ENCODE assay signal across 23 mouse cellular contexts in genomic region chr3:34168087-34168486, GRCm38 (mm10).
"Had no signal": no experiment of that assay in that cellular context is flagged by ENCODE, and none has a peak within 500 bp of the region (broad histone marks: within the 10 kb centered on the region; RNA-seq: fewer than 3 reads in every experiment).

No protein-coding gene starts in this region.

- H3K9me3 ChIP-seq: heart, embryonic 13.5 days; heart, embryonic 15.5 days; hindbrain, embryonic 13.5 days; hindbrain, embryonic 15.5 days; limb, embryonic 13.5 days; limb, embryonic 15.5 days; liver, embryonic 12.5 days had no signal

- H3K36me3 ChIP-seq: heart, embryonic 13.5 days; heart, embryonic 15.5 days; hindbrain, embryonic 13.5 days; hindbrain, embryonic 15.5 days; limb, embryonic 13.5 days; limb, embryonic 15.5 days; liver, embryonic 12.5 days had no signal

- H3K9ac ChIP-seq: forebrain, postnatal 0 days; heart, embryonic 13.5 days; heart, embryonic 15.5 days; hindbrain, embryonic 13.5 days; hindbrain, embryonic 15.5 days; limb, embryonic 13.5 days; limb, embryonic 15.5 days; liver, embryonic 12.5 days; liver, embryonic 14.5 days had no signal

- ATAC-seq: forebrain, postnatal 0 days; hindbrain, postnatal 0 days; intestine, embryonic 16.5 days; liver, embryonic 12.5 days had no signal

- H3K4me1 ChIP-seq: heart, embryonic 15.5 days; hindbrain, embryonic 13.5 days; hindbrain, embryonic 15.5 days; limb, embryonic 13.5 days; limb, embryonic 15.5 days; liver, embryonic 12.5 days had no signal

- DNase-seq: forebrain, postnatal 0 days; gastrocnemius, postnatal 14 days; gastrocnemius, postnatal 36 days; heart, adult 11 months; heart, adult 2 months; heart, postnatal 14 days; heart, postnatal 36 days; kidney, adult 11 months; kidney, adult 9 months; layer of hippocampus, adult 9-11 months; layer of hippocampus, postnatal 36 days; left cerebral cortex, postnatal 4 days had no signal

- H3K27me3 ChIP-seq: heart, embryonic 13.5 days; heart, embryonic 15.5 days; hindbrain, embryonic 15.5 days; limb, embryonic 13.5 days; limb, embryonic 15.5 days; liver, embryonic 12.5 days had no signal

- H3K4me2 ChIP-seq: heart, embryonic 11.5 days; heart, embryonic 13.5 days; heart, embryonic 15.5 days; hindbrain, embryonic 13.5 days; hindbrain, embryonic 15.5 days; limb, embryonic 13.5 days; limb, embryonic 15.5 days; liver, embryonic 12.5 days had no signal

- H3K4me3 ChIP-seq: heart, adult 2 months; heart, embryonic 13.5 days; heart, embryonic 15.5 days; hindbrain, embryonic 13.5 days; hindbrain, embryonic 15.5 days; limb, embryonic 13.5 days; limb, embryonic 15.5 days; liver, embryonic 12.5 days had no signal

- H3K27ac ChIP-seq: heart, adult 2 months; heart, embryonic 13.5 days; heart, embryonic 15.5 days; hindbrain, embryonic 13.5 days; hindbrain, embryonic 15.5 days; hindbrain, postnatal 0 days; limb, embryonic 13.5 days; limb, embryonic 15.5 days; liver, embryonic 12.5 days; liver, embryonic 14.5 days had no signal
